Mouse (Mus musculus) ES-Bruce4 (cell line): ENCODE results near the gene Ugt2a3.

ENCODE experiments used
- CTCF ChIP-seq: IDR thresholded peaks from one replicate; pipeline ENCODE4 v1.8.1; 2011; ENCODE audit warnings: low read depth, low read length
- POLR2A ChIP-seq: IDR thresholded peaks from one replicate; pipeline ENCODE4 v1.8.1; 2011; ENCODE audit warnings: low read length; ENCODE audit not compliant: insufficient read depth

DNA sequence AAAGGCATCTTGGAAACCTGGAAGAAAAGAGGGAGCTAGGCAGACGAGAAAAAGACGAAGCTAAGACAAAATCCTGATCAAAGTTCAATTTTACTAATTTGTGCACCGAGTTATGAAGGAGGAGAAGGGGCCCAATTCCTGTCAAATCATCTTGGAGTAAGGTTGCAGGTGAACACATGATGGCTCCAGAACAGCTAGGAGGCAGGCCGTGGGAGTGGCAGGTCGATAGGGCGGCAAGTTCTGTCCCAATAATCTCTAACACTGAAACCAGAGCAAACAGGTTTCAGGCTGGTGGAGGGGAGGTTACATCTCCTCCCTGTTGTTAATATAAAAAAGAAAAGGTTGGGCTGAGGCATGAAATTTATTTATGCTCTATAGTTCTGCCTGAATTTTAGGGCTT is 61.4 kb downstream of the Ugt2a3 start:
- TF ChIP-seq CTCF, result no peak
- no peak for TF ChIP-seq POLR2A
